Mouse (Mus musculus) T-helper 1 cell (primary cell): ENCODE measurements at regions not wholly inside any gene's neighbourhood (a gene's known extent, or its start where the extent isn't known, plus 50 kb on each side); places are given as distances from the start of the nearest gene placed in this dataset.

ENCODE experiments used
- in situ Hi-C: fragments of 300-600 bp; cut with MboI, MseI; formaldehyde crosslinking; loops from one replicate; pipeline ENCODE4 v1.15.1; 2025; ENCODE audit warnings: high pct_unique_total_duplicates

GRCm38 (mm10) chr8:103879505-103879904 is 221.9 kb upstream of the Cdh5 start:
- in situ Hi-C loops = no loop called here

GRCm38 (mm10) chr8:103880431-103881145 is 220.8 kb upstream of the Cdh5 start:
- in situ Hi-C loops = no loop called here

GRCm38 (mm10) chr8:103881146-103881486 is 220.3 kb upstream of the Cdh5 start:
- in situ Hi-C loops = no loop called here

GRCm38 (mm10) chr8:103884873-103885780 is 216.3 kb upstream of the Cdh5 start:
- in situ Hi-C loops = no loop called here

GRCm38 (mm10) chr8:103894589-103894988 is 206.8 kb upstream of the Cdh5 start:
- in situ Hi-C loops = no loop called here

- in situ Hi-C loops = no loop called here
These were observed 206.3 kb upstream of the Cdh5 start for GRCm38 (mm10) chr8:103895132-103895531.

- in situ Hi-C loops = no loop called here
These were observed 204.0 kb upstream of the Cdh5 start for GRCm38 (mm10) chr8:103897463-103897862.

- in situ Hi-C loops = no loop called here
These were observed 198.9 kb upstream of the Cdh5 start for GRCm38 (mm10) chr8:103902516-103902915.

- in situ Hi-C loops = no loop called here
These were observed 197.8 kb upstream of the Cdh5 start for GRCm38 (mm10) chr8:103903635-103904034.

- in situ Hi-C loops = no loop called here
These were observed 193.8 kb upstream of the Cdh5 start for GRCm38 (mm10) chr8:103907662-103908061.

GRCm38 (mm10) chr8:103911287-103912015 is 190.0 kb upstream of the Cdh5 start:
- in situ Hi-C loops = no loop called here

- in situ Hi-C loops = no loop called here
These were observed 188.2 kb upstream of the Cdh5 start for GRCm38 (mm10) chr8:103912983-103913926.

GRCm38 (mm10) chr8:103913927-103914640 is 187.3 kb upstream of the Cdh5 start:
- in situ Hi-C loops = no loop called here

GRCm38 (mm10) chr8:103919324-103919723 is 182.1 kb upstream of the Cdh5 start:
- in situ Hi-C loops = no loop called here

- in situ Hi-C loops = no loop called here
These were observed 179.8 kb upstream of the Cdh5 start for GRCm38 (mm10) chr8:103921621-103922020.

GRCm38 (mm10) chr8:103922746-103923145 is 178.7 kb upstream of the Cdh5 start:
- in situ Hi-C loops = no loop called here

GRCm38 (mm10) chr8:103932681-103933080 is 168.7 kb upstream of the Cdh5 start:
- in situ Hi-C loops = no loop called here

- in situ Hi-C loops = no loop called here
These were observed 164.9 kb upstream of the Cdh5 start for GRCm38 (mm10) chr8:103936491-103936890.

- in situ Hi-C loops = no loop called here
These were observed 162.9 kb upstream of the Cdh5 start for GRCm38 (mm10) chr8:103938283-103939230.
